Mouse (Mus musculus) hindbrain, embryonic 16.5 days (tissue): ENCODE measurements around the gene Stx8. TPM values are rescaled to one million over a fixed set of nuclear protein-coding genes. Genes with fewer than 3 reads are reported as not detected.

ENCODE experiments used
- ATAC-seq: fragments of 200-750 bp; cut with Nextera tagmentation; 2 replicates; pipeline ENCODE4 v1.8.0; 2017; ENCODE audit warnings: moderate TSS enrichment, moderate library complexity
- H3K27ac ChIP-seq: fragments of 300-500 bp; sonication (generic); 2 replicates; pipeline ENCODE4 v1.5.1; 2014; ENCODE audit warnings: low read depth, mild to moderate bottlenecking, control low read depth, low read length, moderate library complexity
- H3K27me3 ChIP-seq: fragments of 300-500 bp; sonication (generic); replicated peaks from 2 replicates; pipeline ENCODE4 v1.6.1; 2014; ENCODE audit warnings: low read length; ENCODE audit not compliant: control insufficient read depth, insufficient read depth
- H3K36me3 ChIP-seq: fragments of 300-500 bp; sonication (generic); 2 replicates; pipeline ENCODE4 v1.6.1; 2014; ENCODE audit warnings: mild to moderate bottlenecking, low read length, moderate library complexity, mixed read lengths; ENCODE audit not compliant: control insufficient read depth, insufficient read depth
- H3K4me1 ChIP-seq: fragments of 300-500 bp; sonication (generic); 2 replicates; pipeline ENCODE4 v1.6.1; 2014; ENCODE audit warnings: low read depth, low read length; ENCODE audit not compliant: control insufficient read depth, insufficient read depth
- H3K4me2 ChIP-seq: fragments of 300-500 bp; sonication (generic); 2 replicates; pipeline ENCODE4 v1.6.1; 2014; ENCODE audit warnings: mild to moderate bottlenecking, low read length, control low read depth, moderate library complexity
- H3K4me3 ChIP-seq: fragments of 300-500 bp; sonication (generic); 2 replicates; pipeline ENCODE4 v1.5.1; 2014; ENCODE audit warnings: mild to moderate bottlenecking, low read length, control low read depth, moderate library complexity
- H3K9ac ChIP-seq: fragments of 300-500 bp; sonication (generic); 2 replicates; pipeline ENCODE4 v1.6.1; 2014; ENCODE audit warnings: low read depth, mild to moderate bottlenecking, control low read depth, low read length, moderate library complexity
- H3K9me3 ChIP-seq: fragments of 300-500 bp; sonication (generic); 2 replicates; pipeline ENCODE4 v1.6.1; 2014; ENCODE audit warnings: mild to moderate bottlenecking, low read length, moderate library complexity; ENCODE audit not compliant: control insufficient read depth
- WGBS: fragments of 180-500 bp; shearing (Covaris S2); extraction: QIAGEN DNeasy Blood & Tissue Kit; methylation state at CpG from one replicate; pipeline ENCODE4 v1.1.7; 2014; 5-methylcytosine and 5-hydroxymethylcytosine counted together
- polyA plus RNA-seq: library from polyadenylated mRNA; unstranded; fragments of >200 nt; fragmentation: Nextera tagmentation; extraction: Ambion mirVana; gene quantifications from 2 replicates; pipeline ENCODE4 v1.2.1, GENCODE M21; 2015

The Stx8 gene
- polyA plus RNA-seq, 1 experiment from 2014 or later = 61.6 TPM

DNA sequence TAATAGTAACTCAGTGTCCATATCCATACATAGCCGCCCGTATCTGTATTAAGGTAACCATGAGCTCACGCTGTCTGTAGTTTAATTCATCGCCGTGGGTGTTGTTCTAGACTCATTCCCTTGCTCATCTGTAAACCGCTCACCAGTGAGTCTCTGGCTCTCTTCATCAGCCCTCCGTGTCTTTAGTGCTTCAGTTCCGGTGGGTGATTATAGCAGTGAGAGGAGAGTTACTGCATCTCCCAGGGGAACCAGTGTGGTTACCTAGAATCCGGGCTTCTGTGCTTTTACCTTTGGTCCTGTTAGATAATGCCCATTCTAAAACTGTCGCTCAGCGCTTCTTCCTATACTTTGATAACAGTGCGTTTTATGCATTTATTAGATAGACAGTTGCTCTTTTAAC, 116.8 kb downstream of the Stx8 start:
- H3K36me3 ChIP-seq = no peaks in the 10 kb centered on the region
- H3K9me3 ChIP-seq = no peaks in the 10 kb centered on the region; the same call in 1 of the 2 replicates
- WGBS = 84% methylated on average over 12 of the region's 12 CpGs
- no peak overlapping the region; the same call in 1 of the 2 replicates for H3K27ac ChIP-seq
- no peaks in the 10 kb centered on the region for H3K27me3 ChIP-seq
- no peak for ATAC-seq
- H3K4me3 ChIP-seq = no peak overlapping the region
- no peak overlapping the region for H3K4me2 ChIP-seq
- H3K4me1 ChIP-seq = no peaks in the 10 kb centered on the region; the same call in 1 of the 2 replicates
- H3K9ac ChIP-seq = no peak overlapping the region

DNA sequence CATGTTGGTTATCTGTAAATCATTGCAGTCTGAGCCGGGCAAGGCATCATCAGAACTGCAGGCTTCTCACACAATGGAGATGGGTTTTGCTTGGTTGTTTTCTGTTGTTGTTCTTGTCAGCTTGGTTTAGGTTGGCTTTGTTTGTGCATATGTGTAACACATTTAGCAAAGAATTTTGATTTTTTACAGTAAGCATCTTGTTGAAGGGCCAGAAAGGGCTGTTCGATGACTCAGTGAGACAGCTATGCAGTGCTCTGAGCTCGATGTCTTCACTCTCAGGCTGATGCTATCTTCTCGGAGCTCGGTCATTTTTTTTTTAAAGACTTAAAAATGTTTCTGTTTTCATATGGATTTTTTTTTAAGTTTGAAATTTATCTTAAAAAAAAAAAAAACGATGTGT, 117.6 kb downstream of the Stx8 start:
- H3K4me3 ChIP-seq = no peak overlapping the region
- no peaks in the 10 kb centered on the region; the same call in 1 of the 2 replicates for H3K4me1 ChIP-seq
- no peak overlapping the region for H3K27ac ChIP-seq
- ATAC-seq = no peak
- H3K9me3 ChIP-seq = no peaks in the 10 kb centered on the region; the same call in 1 of the 2 replicates
- no peak overlapping the region for H3K4me2 ChIP-seq
- no peaks in the 10 kb centered on the region for H3K36me3 ChIP-seq
- WGBS = 77% methylated on average over 6 of the region's 6 CpGs
- no peaks in the 10 kb centered on the region for H3K27me3 ChIP-seq
- no peak overlapping the region for H3K9ac ChIP-seq

DNA sequence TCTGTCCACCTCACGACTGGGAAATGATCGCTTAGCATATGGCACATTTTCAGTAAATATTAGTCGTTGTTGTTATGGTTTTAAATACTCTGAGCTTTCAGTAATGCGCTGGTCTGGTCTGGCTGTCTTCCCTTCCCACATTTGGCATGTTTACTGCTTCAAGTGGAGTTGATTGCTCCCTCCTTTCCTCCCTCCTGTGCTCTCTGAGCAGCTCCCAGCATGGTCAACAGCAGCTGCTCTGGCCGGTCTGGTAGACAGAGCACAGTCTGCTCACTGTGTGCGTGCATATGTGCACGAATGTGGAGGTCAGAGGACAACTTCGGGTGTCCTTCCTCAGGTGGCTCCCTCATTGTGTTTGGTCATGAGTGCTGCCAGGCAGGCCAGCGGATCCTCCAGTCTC, 120.2 kb downstream of the Stx8 start:
- H3K9me3 ChIP-seq = no peaks in the 10 kb centered on the region; the same call in 1 of the 2 replicates
- no peak overlapping the region for H3K27ac ChIP-seq
- H3K4me2 ChIP-seq = no peak overlapping the region
- no peaks in the 10 kb centered on the region for H3K36me3 ChIP-seq
- 72% methylated on average over 9 of the region's 9 CpGs for WGBS
- H3K4me3 ChIP-seq = no peak overlapping the region
- H3K9ac ChIP-seq = no peak overlapping the region
- no peaks in the 10 kb centered on the region for H3K27me3 ChIP-seq
- ATAC-seq = no peak
- no peaks in the 10 kb centered on the region; the same call in 1 of the 2 replicates for H3K4me1 ChIP-seq

DNA sequence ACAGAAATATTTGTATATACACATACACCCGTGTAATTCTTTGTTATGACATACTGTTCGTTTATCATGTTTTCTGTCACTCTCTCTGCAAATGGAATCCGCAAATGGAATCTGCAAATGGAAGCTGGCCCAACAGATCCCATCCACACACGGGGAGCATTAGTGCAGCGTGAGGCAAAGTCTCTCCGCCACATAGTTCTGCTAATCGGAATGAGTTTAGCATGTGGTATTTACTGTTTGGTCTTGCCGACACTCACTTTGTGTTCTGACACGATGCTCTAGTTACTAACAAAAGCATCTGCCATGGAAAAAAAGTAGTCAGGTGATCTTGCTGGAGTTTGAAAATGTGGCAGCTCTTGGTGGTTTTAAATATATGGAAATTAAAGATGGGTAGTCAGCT, 123.4 kb downstream of the Stx8 start:
- no peak overlapping the region for H3K9ac ChIP-seq
- no peak overlapping the region for H3K4me3 ChIP-seq
- no peak for ATAC-seq
- H3K9me3 ChIP-seq = no peaks in the 10 kb centered on the region
- no peaks in the 10 kb centered on the region for H3K27me3 ChIP-seq
- H3K27ac ChIP-seq = no peak overlapping the region
- H3K36me3 ChIP-seq = no peaks in the 10 kb centered on the region
- no peak overlapping the region for H3K4me2 ChIP-seq
- no peaks in the 10 kb centered on the region for H3K4me1 ChIP-seq
- 72% methylated on average over 9 of the region's 9 CpGs for WGBS

DNA sequence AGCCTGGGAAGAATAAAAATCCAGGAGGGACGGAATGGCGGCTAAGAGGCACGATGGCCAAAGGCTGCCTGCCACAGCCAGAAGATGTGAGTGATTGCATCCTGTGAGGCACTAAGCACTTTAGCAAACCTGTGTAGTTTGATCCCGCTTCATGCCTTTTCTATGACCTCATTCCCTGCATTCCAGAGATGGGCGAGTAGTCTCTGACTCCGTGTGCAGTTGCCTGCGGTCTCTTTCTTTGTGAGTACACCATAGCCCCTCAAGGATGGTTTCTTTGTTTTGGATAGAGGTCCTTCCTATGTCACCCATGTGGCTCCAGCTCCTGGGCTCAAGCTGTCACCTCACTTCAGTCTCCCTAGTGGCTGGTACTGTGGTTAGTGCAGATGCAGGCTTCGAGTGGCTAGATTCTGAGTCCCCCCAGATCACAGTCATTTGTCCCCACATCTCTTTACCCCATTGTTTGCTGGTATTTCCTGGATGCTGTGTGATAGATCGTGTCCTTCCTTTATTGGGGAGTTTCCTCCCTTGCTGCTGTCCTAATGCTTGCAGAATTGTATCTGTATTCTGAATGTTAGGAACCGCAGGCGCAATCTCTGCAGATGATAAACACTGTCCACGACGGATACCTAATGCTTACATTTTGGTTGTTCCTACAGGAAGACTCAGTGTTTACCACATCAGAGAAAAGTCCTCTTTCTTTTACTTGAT, 124.0 kb downstream of the Stx8 start:
- Histone ChIP-seq H3K4me3 (no peak overlapping the region), H3K9me3 (no peaks in the 10 kb centered on the region), H3K27me3 (no peaks in the 10 kb centered on the region), H3K27ac (no peak overlapping the region), H3K36me3 (no peaks in the 10 kb centered on the region), H3K9ac (no peak overlapping the region), H3K4me2 (no peak overlapping the region), H3K4me1 (no peaks in the 10 kb centered on the region)
- WGBS = 69% methylated on average over 13 of the region's 13 CpGs
- ATAC-seq = no peak

DNA sequence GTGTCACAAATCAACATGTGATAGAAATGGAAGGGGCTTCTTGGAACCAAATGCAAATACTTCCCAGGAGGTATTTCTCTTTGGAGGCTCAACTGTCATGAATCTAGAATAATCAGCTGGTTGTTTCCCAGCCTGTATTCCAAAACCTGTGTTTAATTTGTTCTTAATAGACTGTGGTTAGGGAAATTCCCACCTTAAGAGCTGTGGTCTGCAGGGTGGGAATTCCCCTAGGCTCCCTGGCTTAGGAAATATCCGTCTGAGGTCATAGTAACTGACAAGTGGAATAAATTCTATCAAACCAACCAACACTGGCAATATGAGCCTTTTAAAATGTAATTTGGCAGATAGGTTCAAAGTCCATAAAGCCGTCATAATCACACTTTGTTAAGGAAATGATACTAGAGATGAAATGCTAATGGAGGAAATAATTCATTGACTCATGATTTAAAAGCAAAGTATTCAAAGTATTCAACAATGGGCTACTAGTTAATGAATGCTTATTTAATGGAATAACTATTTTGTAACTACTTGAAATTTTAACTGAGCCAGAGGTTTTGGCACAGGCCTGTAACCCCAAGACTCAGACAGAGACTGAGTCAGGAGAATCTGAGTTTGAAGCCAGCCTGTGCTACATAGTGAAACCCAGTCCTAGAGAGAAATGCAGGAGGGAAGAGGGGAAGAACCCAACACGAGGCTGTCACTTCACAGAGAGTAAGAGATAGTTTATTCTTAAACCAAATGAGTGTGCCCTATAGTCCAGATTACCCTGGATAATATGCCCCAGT, 126.2 kb downstream of the Stx8 start:
- no peak for ATAC-seq
- Histone ChIP-seq H3K4me2 (no peak overlapping the region), H3K4me1 (no peaks in the 10 kb centered on the region), H3K9me3 (no peaks in the 10 kb centered on the region), H3K4me3 (no peak overlapping the region), H3K36me3 (no peaks in the 10 kb centered on the region), H3K27ac (no peak overlapping the region), H3K27me3 (no peaks in the 10 kb centered on the region), H3K9ac (no peak overlapping the region)
- 70% methylated on average over 3 of the region's 3 CpGs for WGBS

DNA sequence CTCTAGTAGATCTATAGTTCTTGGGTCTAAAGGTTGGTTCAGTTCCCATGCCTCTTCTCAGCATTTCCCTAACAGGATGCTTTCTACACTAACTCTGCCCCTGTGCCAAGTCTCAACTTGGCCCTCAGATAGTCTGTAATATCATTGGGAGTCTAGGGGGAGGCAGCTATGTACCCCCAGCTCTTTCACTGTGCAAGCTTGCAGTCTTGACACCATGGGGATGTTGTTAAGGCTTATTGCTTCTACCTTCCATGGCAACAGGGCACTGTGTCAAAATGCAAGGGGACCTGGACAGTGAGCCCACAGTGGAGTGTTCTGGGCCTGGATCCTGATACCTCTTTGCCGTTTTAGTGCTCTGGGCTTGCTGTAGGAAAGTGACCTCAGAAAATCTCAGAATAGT, 135.6 kb downstream of the Stx8 start:
- no peak overlapping the region for H3K4me3 ChIP-seq
- no peaks in the 10 kb centered on the region for H3K4me1 ChIP-seq
- WGBS = 79% methylated on average over 1 of the region's 1 CpGs
- H3K27ac ChIP-seq = no peak overlapping the region
- ATAC-seq = peak; percentile 76
- H3K36me3 ChIP-seq = no peaks in the 10 kb centered on the region
- no peaks in the 10 kb centered on the region for H3K9me3 ChIP-seq
- no peak overlapping the region for H3K4me2 ChIP-seq
- no peaks in the 10 kb centered on the region for H3K27me3 ChIP-seq
- no peak overlapping the region for H3K9ac ChIP-seq

DNA sequence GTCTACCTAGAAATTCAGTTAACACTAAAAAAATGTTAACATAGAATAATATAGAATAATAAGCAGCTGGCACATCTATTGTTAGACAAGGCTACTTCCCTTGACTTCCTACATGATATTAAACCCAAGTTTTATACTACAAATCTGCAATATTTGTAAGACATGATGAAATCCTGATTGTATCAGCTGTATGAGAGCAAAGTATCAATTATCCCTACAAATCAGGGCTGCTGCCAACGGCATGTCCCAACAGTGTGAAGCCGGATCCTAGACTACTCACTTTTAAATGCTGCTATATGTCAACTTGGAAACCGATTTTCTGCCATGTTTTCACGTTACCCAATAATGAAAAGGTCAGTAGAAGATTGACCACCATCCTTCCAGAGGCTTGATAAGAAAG, 137.5 kb downstream of the Stx8 start:
- no peaks in the 10 kb centered on the region for H3K36me3 ChIP-seq
- H3K27me3 ChIP-seq = no peaks in the 10 kb centered on the region
- no peak overlapping the region for H3K4me2 ChIP-seq
- no peak for ATAC-seq
- H3K4me3 ChIP-seq = no peak overlapping the region
- H3K9me3 ChIP-seq = no peaks in the 10 kb centered on the region
- H3K4me1 ChIP-seq = no peaks in the 10 kb centered on the region
- no peak overlapping the region for H3K9ac ChIP-seq
- H3K27ac ChIP-seq = no peak overlapping the region
- 87% methylated on average over 4 of the region's 4 CpGs for WGBS

DNA sequence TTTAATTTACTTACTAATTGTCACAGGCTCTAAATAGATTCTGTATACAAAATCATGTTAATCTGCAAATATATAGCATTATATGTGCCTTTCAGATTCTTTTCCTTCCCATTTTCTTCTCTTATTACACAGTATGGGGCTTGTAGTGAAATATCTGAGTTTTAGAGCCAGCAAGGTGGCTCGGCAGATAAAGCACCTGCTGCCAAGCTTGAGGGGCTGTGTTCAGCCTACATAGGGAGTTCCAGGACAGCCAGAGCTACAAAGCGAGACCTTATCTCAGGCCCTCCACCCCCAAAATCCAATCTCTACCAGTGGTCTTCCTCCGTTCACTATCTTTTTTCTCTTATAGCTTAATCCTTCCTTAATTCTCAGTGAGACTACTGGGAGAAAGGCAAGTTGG, 140.1 kb downstream of the Stx8 start:
- Histone ChIP-seq H3K36me3 (no peaks in the 10 kb centered on the region), H3K4me2 (no peak overlapping the region), H3K27ac (no peak overlapping the region), H3K9me3 (no peaks in the 10 kb centered on the region), H3K4me1 (no peaks in the 10 kb centered on the region), H3K4me3 (no peak overlapping the region), H3K27me3 (no peaks in the 10 kb centered on the region), H3K9ac (no peak overlapping the region)
- no peak for ATAC-seq
- WGBS = 91% methylated on average over 3 of the region's 3 CpGs
